Mouse (Mus musculus) induced T-regulatory cell, adult 2 months (primary cell): ENCODE data around the gene Mea1.
A peak's percentile ranks its signal among the peaks of the same experiment; 100 is the strongest.

Source experiments
- DNase-seq: peaks from one replicate; pipeline ENCODE4 v3.0.0-alpha.2; 2012; ENCODE audit warnings: low read depth

Gene Mea1

DNA sequence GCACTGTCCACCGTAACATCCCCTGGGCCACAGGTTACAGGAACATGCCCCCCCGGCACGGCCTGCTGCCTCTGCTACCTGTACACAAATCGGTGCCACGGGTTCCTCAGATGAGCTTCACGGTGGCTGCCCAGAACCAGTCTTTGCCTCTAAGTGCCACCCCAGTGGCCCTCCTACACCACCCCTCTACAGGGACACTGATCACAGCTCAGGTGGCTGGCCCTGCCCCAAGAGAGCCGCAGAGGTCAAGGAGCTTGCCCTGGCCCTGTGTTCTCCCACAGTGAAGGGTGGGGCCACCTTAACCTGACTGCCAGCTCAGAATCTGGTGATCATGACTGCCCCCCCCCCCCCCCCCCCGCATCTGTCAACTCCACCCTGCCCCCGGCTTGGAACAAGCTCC, at the start of gene Mea1:
Mea1 (plus strand) TSS at position 378 of the 400 bp plus-strand sequence.
- no peak for DNase-seq

DNA sequence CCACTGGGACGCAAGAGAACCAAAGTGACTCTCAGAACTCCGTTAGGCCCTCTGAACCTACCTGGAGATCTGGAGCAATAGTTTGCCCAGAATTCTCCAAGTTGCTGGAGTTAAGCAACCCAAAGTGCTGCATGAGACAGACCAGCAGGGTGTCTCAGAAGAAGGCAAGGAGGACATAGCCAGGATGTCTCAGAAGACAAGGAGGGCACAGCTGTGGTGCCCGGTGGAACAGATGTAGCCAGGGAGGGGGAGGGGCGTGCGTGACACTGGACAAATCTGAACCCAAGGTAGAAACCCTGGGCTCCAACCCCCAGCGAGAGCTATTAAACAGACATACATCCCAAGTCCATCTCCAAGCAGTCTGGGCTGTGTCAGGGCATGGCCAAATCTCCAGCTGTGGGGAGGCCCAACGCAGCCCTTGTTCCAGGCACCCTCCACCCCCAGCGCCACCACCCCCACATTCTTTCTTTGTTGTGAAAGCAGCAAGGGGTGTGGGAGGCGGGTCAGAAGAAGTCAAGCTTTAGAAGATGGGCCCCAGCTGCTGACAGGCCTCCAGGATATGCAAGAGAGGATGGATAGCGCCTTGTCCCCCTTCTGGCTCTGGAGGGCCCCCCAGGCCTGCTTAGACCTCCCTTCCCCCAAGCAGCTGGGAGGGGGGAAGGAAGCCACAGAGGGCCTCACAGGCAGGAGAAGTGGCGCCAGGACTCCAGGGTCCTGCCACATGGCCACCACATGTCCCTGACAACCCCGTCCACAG, 48.7 kb upstream of the Mea1 start:
- no peak for DNase-seq

GRCm38 (mm10) chr17:46636831-46637523, 41.6 kb upstream of the Mea1 start:
- peak; percentile 72 for DNase-seq

DNA sequence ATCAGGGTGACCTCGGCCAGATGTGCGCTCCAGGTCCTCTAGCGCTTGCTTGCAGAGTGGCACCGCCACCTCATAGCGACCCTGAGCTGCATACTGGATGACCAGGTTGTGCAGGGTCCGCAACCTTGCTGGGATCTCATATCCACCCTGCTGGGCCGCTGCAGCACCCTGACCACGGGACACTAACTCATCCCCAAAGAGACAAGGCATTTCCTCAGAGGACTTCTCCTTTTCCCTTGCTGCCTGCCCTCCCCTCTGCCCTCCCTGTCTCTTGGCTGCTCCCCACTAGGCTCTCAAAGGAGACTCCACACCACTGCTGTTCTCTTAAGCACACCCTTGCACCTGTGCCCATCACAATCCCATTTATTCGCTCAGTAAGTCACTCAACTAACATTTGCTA, 38.7 kb upstream of the Mea1 start:
- no peak for DNase-seq

DNA sequence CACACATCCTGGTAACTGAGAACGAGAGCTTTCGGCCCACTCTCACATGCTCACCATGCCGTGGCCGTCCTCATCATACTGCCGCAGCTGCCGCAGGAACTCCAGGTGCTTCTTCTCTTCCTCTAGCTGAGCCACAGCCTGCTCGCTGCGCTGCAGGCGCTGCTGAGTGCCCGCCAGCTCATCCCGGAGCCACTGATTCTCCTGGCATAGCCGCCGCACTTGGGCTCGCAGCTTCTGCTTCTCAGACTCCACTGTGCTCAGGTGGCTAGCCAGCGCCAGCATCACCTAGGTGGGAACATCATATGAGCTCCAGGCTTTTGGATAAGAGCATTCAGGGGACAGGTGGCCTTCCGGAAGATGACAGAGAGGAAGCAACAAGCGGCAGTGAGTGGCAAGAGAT, 36.5 kb upstream of the Mea1 start:
- no peak for DNase-seq

GRCm38 (mm10) chr17:46644152-46644805, 34.3 kb upstream of the Mea1 start:
- DNase-seq: no peak

GRCm38 (mm10) chr17:46644916-46645475, 33.6 kb upstream of the Mea1 start:
- DNase-seq: no peak

- DNase-seq: peak; percentile 99
These were observed 32.9 kb upstream of the Mea1 start, which contains the start of the genes Klc4 and Mrpl2 for GRCm38 (mm10) chr17:46645561-46646321. Gene Klc4 (minus strand): TSS chr17:46646022. Gene Mrpl2 (plus strand): TSS chr17:46646229.

GRCm38 (mm10) chr17:46646322-46646662, 32.3 kb upstream of the Mea1 start:
- DNase-seq: no peak

GRCm38 (mm10) chr17:46647279-46647678, 31.3 kb upstream of the Mea1 start:
- no peak for DNase-seq

- no peak for DNase-seq
These were observed 30.2 kb upstream of the Mea1 start for GRCm38 (mm10) chr17:46648436-46648835.

- DNase-seq: no peak
These were observed 28.8 kb upstream of the Mea1 start for GRCm38 (mm10) chr17:46649811-46650210.

DNA sequence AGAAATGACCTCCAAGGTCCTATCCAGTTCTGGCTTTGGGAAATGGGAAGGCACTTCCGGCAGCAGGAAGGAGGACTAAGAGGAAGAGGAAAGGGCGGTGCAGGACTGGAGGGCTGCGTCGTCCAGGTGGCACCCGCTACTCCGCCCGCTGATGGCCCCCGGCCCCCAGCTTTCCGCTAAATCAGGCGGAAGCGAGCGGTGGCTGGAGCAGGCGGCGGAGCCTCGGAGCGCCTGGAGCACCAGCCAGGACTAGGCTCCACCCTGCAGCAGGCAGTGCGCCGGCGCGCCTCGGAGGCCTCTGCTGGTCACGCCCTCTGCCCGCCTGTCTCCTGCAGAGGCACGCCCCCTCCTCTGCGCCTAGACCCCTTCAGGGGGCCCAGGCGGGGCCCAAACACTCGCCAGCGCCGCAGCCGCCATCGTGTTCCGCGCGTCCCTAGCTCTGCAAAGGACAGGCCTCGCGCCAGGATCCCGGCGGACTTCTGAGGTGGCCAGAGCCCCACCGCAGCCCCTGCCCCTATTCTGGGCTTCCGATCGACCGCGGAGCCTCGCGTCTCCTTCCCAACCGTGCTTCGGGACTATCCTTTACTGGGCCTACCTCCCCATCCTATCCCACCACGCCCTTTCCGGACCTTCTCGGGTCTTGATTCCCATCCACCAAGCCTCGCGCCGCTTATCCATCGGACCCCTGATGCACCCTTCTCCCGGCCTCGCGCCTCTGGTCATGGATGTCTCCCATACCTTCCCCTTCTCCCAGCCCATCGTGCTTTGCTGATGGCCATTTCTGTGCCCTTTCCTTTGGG, 28.2 kb upstream of the Mea1 start, which contains the start of gene Cul7:
Cul7 (plus strand) TSS at position 106 of the 800 bp plus-strand sequence.
- peak; percentile 90 for DNase-seq

GRCm38 (mm10) chr17:46651292-46651691, 27.3 kb upstream of the Mea1 start:
- DNase-seq: no peak

DNA sequence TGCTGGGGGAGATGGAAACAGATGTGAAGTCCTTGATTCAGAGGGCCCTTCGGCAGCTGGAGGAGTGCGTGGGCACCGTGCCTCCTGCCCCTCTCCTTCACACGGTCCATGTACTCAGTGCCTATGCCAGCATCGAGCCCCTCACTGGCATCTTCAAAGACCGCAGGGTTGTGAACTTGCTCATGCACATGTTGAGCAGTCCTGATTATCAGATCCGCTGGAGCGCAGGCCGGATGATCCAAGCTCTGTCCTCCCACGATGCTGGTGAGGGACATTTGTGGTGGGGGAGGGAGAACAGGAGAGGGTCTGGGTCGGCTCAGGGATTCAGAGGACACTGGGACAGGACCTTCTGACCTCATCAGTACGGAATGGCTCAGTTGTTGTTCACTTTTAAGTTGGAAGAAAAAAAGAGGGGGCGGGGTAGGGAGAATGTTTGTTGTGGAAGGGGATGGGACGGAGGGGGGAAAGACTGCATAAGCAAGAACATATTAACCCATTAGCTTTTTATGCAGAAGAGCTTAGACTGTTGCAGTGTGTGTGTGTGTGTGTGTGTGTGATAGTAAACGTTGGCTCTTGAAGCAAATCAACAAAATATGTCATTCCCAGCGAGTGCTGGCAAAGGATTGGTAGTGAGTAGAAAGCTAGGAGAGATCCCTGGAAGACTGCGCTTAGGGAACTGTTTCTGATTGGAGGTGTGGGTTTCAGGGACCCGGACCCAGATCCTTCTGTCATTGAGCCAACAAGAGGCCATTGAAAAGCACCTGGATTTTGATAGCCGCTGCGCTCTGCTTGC, 26.6 kb upstream of the Mea1 start:
- no peak for DNase-seq

DNA sequence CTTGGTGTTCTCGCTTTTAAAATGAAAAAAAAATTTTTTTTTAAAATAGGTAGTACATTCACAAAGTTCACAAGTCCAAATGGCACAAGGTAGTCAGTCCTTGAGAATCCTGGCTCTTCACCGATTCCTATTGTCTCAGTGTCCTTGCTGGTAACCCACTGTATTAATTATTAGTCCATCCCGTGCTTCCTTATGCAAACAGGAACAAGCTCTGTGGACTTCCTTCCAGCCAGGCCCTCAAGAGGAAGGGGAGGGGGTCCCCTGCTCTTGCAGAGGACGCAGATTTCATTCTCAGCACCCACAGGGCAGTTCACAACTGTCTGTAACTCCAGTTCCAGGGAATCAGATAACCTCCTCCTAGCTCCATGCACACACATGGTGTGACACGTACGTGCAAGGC, 22.5 kb upstream of the Mea1 start:
- no peak for DNase-seq

GRCm38 (mm10) chr17:46661351-46661750, 17.2 kb upstream of the Mea1 start:
- DNase-seq: no peak

- DNase-seq: no peak
These were observed 16.6 kb upstream of the Mea1 start for GRCm38 (mm10) chr17:46661981-46662380.

- no peak for DNase-seq
These were observed 15.9 kb upstream of the Mea1 start for GRCm38 (mm10) chr17:46662730-46663129.

DNA sequence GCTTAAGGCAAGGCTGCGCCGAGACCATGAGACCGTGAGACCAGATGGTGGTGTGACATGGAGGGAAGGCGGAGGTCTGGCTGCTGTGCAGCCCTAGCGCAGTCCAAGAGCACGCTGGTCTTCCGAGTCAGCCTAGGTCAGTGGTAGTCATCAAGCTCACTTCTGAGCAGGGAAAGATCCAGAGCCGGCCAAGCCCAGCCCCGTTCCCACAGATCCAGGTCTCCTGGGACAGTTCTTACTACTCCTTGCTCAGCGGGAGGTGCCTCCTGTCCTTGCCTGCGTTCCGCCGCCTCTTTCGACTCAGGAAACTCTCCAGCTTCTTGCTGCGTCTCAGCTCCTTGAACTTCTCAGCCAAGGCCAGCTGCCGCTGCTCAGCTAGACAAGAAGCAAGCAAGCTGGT, 10.9 kb upstream of the Mea1 start:
- no peak for DNase-seq
